Mouse (Mus musculus) heart, adult 8-10 months (tissue): Measurements from ENCODE around the gene Rasgef1b. TPM values are rescaled to one million over a fixed set of nuclear protein-coding genes. Genes with fewer than 3 reads are reported as not detected.

Source experiments
- DNase-seq: peaks from one replicate; pipeline ENCODE4 v3.0.0; 2022; ENCODE audit warnings: low spot score
- total RNA-seq, 4 experiments: library from RNA; stranded (reverse); gene quantifications; 2 replicates each; pipeline ENCODE4 v1.2.4; 2022

The Rasgef1b gene
- total RNA-seq, 4 experiments from 2014 or later = 6.4 to 12.0 (median 9.1) TPM

DNA sequence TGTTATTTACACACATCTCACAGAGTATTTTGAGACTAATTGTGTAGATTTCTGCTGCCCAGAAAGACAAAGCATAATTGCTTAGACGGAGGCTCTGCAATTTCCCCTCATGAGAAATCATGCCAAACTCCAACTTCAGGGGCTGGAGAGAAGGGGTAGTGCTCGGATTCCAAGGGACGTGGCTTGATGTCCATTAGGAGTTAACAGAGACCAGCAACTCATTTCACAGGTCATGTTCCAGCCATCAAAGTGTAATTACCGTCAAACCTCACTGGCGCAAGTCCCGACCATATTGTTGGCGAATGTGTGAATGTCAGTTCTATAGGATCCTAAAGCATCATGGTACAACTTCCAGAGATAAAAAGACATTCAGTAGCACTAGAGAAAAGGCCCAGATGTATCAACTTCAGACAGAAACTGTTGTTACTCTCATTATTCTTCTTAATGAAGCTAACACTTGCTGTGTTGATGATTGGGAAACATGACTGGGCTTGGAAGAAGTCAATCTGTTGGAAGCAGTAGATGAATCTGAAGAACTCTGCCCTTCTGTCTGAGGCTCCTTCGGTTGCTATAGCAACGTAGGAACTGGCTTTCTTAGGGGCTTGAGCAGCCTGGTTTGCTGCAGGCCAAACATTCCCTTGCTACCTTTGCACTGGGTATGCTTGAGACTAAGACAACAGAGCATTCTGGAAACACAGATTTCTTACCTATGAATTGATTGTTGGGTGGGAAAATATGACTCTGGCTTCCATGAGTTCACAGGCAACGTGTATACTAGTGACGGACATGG is 350.2 kb downstream of the Rasgef1b start:
- no peak for DNase-seq

DNA sequence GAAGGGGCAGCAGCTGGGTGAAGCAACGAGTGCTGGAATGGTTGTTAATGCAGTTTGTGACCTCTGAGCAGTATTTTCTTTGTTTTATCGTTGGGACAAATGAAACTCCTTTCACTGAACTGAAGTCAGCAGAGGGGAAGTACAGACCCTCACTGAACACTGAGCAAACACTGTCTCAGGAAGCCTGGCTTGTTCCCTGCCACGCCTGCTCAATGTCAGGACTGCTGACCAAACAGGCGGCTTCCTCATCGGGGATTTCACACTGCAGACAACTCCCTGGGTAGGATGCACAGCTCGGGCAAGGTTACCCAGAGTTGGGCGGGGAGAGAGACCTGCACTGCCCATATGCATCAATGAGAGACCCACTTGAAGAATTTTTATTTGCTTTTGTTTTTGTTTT is 353.1 kb downstream of the Rasgef1b start:
- no peak for DNase-seq

DNA sequence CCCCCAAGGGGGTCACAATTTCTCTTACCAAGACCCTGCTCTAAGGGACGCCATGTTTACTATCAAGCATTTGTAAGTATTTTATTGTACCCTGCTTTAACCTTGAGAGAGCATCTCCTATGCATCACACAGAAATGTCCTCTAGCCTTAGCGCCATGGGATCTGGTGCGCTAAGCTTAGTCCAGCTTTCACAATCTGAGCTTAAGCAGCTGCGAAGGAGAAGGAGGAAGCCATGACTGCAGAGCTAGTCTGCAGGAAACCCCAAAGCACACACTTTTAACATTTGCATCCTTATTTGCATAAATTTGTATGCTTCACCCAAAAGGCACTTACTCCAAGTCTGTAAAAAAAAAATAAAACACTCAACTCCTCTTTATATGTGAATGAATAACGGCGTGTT is 354.4 kb downstream of the Rasgef1b start:
- DNase-seq = no peak

DNA sequence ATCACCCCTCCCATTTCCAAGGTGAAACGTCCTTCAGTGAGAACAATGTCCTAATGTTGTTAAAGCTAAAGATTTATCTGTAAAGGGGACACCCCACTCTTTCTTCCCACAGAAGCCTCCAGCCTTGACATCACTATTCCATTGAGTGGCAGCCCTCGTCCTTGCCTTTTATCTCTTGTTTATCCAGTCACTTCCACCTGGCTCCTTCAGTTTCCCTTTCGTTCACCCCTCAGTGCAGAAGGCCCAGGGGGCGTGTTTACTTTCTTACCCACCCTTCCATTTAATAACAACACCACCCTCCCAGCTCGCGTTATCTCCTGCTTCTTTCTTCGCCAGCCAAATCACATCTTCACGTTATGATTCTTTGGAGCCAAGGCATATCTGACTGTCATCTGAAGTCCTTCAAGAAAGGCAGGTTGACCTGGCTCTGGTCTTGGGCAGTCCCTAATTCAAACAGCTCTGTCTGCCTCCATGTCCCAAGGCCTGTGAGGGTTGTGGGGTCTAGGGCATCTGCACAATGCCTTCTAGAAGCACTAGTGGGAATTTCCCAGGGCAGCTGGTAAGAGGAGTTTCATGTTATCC is 355.2 kb downstream of the Rasgef1b start:
- DNase-seq = no peak

DNA sequence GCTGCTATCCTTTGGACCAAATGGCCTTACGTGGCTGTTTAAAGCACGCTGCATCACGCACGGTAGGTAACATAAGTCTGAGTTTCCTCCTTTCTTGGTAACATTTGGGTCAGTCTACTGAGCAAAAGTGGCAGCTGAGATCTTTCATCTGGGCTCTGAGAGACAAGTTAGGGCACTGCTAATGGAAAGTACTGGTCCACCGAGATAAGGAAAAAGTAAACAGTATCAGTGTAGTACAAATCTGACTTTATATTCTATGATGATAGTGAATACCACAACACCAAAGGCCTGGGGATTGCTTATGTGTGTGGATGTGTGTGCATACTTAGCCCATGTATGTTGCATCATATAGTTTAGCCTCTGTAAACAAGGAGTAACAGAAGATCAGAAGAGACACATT is 358.2 kb downstream of the Rasgef1b start:
- no peak for DNase-seq

DNA sequence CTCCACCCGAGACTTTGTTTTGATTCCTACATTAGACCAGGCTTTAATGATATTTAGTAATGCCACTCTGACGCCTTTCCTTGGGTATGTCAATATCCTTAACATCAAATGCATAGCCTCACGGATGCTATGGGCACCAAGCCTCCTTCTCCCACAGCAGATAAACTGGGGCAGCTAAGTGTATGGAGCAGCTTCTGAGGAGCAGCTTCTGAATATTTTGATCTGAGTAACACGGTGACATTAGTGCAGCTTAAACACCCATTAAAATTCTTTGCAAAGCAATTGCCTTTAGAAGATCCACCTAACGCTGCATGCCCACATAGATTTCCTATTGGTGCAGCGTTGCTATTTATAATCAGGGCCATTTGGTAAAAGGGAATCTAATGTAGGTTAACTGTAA is 359.6 kb downstream of the Rasgef1b start:
- DNase-seq = no peak

DNA sequence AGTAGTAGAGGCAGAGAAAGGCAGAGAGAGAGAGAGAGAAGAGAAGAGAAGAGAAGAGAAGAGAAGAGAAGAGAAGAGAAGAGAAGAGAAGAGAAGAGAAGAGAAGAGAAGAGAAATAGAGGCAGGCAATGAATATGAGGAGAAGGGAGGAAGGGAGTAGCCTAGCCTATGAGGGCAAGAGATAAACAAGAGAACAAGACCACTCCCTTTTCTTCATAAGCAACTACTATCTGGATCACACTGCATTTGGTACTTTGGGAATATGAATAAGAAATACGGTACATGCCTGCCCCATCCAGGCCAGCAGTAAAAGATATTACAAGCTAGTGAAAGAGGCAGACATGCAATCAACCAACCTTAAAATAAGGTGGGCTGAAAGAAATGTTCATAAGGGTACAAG is 360.2 kb downstream of the Rasgef1b start:
- DNase-seq = no peak

DNA sequence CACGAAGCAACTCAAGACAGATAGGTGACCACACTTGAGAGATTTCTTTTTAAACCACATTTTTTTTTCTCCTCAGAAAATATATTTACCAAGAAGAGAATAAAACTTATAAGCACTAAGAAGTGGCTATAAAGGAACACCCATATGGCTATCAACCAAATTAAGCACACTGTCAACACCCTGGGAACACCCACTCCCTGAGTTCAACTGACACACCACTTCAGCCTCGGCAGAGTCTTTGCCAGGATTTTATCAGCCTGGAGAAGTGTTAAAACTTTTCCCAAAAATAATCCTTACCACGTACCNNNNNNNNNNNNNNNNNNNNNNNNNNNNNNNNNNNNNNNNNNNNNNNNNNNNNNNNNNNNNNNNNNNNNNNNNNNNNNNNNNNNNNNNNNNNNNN is 368.3 kb downstream of the Rasgef1b start:
- peak; percentile 39 for DNase-seq

DNA sequence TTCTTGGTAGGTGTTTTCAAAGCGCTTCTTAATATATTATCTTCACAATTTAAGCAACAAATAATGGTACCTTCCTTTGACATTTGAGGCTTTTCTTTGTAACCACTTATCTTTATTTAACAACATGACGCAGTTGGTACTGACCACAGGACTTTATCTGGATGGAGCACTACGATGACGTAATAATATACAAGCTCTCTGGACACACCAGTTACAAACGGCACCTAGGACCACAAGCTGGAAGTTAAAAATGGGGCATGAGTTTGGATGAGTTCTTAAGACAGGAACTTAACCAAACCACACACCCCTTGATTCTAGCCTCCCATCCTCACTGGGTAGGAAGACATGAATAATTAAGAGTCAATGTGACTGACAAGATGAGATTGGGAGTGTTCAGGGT is 369.6 kb downstream of the Rasgef1b start:
- DNase-seq = no peak

DNA sequence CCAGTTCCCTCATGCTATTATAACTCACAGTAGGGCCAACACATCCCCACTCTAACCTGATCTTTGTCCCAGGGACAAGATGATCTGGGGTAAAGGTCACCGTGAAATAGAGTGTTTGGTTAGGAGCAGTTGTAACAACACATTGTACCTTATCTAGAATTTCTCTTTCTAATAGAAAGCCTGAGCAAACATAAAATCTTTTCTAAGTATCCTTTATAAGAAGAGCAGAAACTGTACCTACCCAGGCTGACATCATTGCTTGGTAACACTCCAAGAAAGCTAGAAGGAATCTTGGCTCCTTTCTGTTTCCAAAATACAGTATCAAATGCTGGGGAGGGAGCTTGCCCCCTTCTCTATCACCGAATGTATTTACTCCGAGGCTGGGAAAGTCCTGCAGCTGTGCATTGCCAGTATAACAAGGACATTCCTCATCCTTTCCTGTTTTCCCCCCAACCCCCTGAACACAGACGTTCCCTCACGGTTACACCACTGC is 374.2 kb downstream of the Rasgef1b start:
- DNase-seq = peak; percentile 35

DNA sequence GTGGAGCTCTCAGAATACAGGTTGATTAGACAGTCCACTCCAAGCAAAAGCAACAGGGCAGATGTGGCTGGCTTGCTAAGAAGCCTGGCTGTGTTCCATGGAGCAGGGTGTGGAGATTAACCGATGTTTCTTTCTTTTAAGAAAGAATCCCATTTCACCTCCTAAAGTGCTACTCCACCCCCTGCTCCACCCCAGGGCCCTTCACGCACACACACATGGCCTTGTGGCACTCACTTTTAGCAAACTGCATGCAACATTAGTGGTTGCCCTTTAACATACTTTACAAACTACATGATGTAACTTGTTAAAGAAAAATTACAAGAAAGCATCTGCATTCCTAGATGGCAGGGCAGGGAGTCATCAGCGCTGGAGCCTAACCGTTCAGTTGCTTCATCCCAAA is 378.8 kb downstream of the Rasgef1b start:
- DNase-seq = no peak

DNA sequence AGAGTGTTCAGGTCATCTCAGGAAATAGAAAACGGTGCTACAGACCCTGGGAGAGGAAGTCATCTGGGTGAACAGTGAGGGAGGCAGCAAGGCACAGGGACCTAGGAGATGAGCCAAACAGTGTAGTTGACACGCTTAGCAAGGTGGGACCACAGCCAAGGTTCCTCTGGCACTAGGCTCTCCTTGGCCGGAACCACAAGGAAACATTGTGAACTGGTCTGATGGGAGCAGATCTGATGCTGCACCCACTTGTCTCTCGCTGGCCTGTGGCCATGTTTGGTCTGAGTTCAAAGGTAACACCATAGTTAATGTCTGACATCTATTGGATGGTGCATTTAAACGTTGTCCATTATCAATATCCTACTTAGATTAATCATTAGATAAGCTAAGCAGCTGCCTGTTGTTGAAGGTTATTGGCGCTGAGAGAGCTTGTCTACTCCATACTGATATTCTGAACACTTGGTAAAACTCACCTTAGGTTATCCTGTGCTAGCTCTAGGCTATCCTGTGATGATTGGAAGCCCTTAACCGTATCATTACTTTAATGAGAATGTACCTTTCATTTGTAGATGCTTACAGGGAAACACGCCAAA is 380.5 kb downstream of the Rasgef1b start:
- peak; percentile 80 for DNase-seq

DNA sequence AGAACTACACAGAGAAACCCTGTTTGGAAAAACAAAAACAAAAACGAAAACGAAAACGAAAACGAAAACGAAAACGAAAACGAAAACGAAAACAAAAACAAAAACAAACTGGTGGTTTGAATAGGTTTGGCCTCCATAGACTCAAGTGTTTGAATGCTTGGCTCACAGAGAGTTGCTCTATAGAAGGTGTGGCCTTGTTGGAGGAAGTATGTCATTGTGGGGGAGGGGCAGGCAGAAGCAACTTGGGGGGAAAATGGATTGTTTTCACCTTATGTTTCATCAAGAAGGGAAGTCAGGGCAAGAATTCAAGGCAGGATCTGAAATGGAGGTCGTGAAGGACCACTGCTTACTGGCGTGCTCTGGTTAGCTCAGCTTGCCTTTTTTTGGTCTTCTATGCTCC is 386.3 kb downstream of the Rasgef1b start:
- DNase-seq = no peak

DNA sequence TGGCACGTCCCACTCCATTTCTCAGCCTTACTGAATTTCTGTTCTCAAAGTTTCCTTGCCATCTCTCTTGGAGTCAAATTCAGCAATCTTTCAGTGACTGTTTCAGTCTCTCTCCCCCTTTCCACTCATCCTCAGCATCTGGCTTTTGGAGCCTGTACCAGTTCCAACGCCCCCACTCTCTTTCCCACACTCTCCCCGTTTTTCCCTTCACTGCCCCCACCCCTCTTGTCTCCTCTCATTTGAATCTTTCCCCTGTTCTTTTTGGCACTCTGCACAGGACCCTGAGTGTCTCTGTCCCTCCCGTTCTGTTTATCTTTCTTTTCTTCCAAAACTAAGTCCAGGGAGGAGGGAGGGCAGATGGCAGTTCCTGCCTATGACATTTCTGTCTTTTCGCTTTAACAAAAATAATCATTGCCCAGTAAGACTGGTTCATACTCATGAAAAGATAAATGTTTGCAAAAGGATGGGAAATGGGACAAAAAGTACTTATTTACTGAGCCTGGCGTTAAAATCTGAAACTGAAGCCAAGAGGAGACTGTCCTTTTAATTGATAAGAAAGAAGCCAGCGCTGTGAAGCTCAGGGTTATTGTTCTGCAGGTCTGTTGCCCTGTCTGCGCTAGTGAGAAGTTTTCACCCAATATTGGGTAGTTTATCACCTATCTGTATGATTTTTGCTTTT is 388.4 kb downstream of the Rasgef1b start:
- DNase-seq = no peak

DNA sequence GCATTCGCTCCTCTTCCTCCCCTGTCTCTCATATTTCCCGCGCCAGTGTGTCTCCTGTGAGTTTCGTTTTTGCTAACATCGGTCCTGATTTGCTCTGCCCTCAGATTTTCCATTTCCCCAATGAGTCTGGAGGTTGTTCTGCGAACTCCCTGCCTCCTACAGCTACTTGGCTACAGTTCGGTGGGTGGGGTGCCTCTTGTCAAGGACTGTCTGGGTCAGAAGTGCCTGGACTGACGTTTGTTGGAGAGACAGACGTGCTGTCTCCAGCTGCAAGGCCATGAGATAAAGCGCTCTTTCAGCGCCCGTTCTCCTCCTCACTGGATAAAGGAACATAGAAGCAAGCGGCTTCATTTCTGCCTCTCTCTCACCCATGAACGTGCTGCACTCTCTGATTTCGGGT is 389.1 kb downstream of the Rasgef1b start:
- peak; percentile 86 for DNase-seq

DNA sequence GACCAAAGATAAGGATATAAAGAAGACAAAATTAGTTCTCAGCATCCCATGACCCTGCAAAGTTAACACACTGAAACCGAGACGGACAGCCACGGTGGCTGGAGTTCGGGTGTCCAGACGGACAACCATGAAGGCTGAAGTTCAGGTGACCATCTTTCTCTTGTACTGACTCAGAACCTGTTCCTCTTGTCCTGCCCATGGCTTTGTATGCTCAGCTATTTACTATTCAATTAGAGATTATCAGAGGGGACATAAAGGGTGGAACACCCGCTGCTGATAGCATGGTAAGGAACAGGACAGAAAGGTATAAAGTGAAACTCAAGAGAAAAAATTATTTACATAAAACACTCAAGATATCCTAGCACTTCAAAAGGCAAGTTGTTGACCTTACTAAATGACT is 390.0 kb downstream of the Rasgef1b start:
- no peak for DNase-seq

DNA sequence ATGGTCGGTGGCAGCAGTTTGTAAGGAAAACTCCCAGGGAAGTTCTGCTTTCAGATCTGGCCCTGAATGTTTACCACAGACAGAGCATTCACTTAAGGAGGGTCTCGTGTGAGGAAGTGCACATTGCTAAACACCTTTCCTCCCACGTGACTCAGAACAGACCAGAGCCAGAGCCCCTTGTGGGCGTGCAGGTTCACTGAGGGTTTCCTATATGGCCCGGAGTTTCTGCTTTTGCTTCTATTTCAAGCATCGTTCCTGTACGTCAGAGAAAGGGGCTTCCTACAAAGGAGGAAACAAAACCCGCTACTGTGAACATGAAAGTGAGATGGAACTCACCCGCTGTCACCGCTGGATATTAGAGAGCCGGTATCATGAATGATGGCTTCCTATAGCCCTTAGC is 392.4 kb downstream of the Rasgef1b start:
- no peak for DNase-seq

DNA sequence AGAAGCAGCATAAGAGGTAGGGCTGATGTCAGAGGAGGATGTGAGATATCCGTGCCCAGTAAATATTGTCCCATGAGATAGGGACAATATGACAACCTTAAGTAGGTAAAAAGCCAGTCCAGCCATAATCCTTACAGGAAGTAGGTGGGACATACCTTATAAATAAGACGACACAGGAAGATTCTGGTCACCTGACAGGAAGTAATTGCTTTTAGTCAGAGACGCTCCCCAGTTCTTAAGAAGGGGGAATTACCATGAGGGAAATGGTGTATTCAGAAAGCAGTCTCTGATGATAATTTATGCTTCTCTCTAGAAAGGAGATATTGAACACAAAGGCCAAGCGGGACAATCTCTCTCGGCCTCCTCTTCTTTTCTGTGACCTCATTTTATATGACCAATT is 394.8 kb downstream of the Rasgef1b start:
- no peak for DNase-seq

DNA sequence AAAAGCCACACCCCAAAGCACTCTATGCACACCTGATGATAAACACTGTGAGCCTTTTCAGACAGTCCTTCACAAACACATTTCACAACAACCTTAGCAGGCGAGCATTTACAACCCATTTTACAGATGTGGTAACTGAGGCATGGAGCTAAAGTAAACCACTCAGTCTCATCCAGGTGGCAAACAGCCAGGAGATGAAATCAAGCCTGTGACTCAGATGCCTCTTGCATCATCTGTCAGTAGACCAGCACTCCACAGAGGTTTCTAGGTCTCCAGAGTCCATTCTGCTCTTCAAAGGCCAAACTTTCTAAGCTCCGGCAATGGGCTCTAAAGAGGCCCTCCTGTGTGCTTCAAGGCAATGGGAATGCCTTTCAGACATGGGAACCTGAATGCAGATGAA is 396.8 kb downstream of the Rasgef1b start:
- DNase-seq = no peak

DNA sequence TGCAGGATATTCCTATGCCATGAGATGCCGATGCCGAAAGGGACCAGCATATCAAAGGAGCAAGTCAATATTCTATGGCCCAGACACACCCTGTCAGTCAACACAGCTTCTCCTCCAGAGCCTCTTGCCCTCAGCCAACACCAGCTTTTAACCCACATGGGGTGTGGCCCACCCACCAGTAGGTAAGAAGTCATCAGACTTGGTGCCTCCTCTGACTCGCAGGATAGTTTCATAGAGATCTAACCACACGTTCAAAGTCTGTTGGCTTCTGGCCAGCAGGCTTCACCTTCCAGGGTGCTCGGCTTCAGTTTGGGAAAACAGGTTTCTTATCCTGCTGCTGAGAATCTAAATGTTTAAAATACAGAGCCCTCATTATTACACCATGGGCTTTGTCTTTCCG is 399.8 kb downstream of the Rasgef1b start:
- no peak for DNase-seq

DNA sequence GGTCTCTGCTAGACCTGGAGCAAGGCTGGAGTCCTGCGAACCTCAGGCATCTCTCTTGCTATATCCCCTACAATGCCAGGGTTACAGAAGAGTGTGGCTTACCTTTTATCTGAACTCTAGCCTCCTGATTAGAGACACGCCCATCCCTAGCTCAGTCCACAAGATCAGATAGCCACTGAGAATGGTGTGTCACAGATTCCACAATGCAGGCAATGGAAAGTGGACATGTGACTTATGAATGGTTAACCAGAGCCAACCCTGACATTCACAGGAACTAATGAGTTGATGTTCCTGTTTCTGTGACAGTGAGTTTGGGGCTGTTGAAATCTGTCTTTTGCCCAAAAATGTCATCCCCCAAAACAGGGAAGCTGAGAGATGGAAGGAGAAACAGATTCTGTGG is 401.8 kb downstream of the Rasgef1b start:
- no peak for DNase-seq

DNA sequence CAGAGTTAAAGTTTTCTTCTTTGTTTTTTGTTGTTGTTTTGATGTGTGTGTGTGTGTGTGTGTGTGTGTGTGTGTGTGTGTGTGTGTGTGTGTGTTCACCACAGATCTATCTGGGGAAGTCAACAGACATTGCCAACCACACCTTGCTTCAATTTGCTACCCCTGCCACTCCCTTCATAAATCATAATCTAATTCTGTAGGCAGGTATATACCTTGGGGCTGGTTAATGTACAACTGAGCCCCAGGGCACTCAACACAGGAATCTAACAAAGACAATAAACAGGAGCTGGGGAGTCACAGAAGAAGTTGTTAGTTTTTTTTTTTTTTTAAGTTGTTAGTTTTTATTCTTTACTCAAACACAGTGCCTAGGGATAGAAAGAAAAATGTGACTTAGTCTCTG is 403.6 kb downstream of the Rasgef1b start:
- DNase-seq = no peak

DNA sequence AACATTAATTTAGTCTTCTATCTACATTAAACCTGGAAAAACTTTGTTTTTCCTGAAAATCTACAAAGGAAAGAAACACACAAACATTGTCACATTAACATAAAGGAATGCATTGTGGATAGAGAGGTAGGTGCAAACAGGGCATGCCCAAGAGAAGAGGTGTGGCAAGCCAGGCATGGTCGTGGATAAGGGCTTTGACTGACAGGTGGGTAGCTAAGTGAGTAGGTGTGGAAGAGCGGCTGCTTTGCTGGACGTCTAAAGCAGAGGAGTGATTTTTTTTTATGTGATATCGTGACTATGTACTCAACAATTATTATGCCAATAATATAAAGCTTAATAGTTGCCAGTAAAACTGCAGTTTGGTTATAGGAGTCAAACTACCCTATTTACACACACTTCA is 408.1 kb downstream of the Rasgef1b start:
- no peak for DNase-seq
